Mouse (Mus musculus): Measurements from ENCODE around the gene Acsl4. TPM values are rescaled to one million over a fixed set of nuclear protein-coding genes. Genes with fewer than 3 reads are reported as not detected.

Gene Acsl4
- 33.4 and 41.8 TPM in 2 replicates for total RNA-seq (2017)

GRCm38 (mm10) chrX:142390247-142390908 lies at the start of gene Acsl4:
Acsl4 (minus strand) TSS chrX:142390535.
- peak; percentile 94 to 96 for ATAC-seq (replicated peaks in 1 of 2; ENCODE audit: insufficient read depth in 1 of 2, low FRiP score in 2 of 2, low TSS enrichment in 1 of 2, low read depth in 1 of 2, poor library complexity in 2 of 2, severe bottlenecking in 2 of 2)

GRCm38 (mm10) chrX:142437971-142438504 lies 47.7 kb upstream of the Acsl4 start:
- no peak for ATAC-seq (replicated peaks in 1 of 2; ENCODE audit: insufficient read depth in 1 of 2, low FRiP score in 2 of 2, low TSS enrichment in 1 of 2, low read depth in 1 of 2, poor library complexity in 2 of 2, severe bottlenecking in 2 of 2)

- ATAC-seq (replicated peaks in 1 of 2; ENCODE audit: insufficient read depth in 1 of 2, low FRiP score in 2 of 2, low TSS enrichment in 1 of 2, low read depth in 1 of 2, poor library complexity in 2 of 2, severe bottlenecking in 2 of 2), result no peak
These were observed 42.5 kb upstream of the Acsl4 start for GRCm38 (mm10) chrX:142432846-142433245.

- ATAC-seq (replicated peaks in 1 of 2; ENCODE audit: insufficient read depth in 1 of 2, low FRiP score in 2 of 2, low TSS enrichment in 1 of 2, low read depth in 1 of 2, poor library complexity in 2 of 2, severe bottlenecking in 2 of 2), result no peak
These were observed 36.8 kb upstream of the Acsl4 start for GRCm38 (mm10) chrX:142427111-142427510.

- no peak for ATAC-seq (replicated peaks in 1 of 2; ENCODE audit: insufficient read depth in 1 of 2, low FRiP score in 2 of 2, low TSS enrichment in 1 of 2, low read depth in 1 of 2, poor library complexity in 2 of 2, severe bottlenecking in 2 of 2)
These were observed 36.3 kb upstream of the Acsl4 start for GRCm38 (mm10) chrX:142426628-142427027.

GRCm38 (mm10) chrX:142413884-142414283 lies 23.5 kb upstream of the Acsl4 start:
- ATAC-seq (replicated peaks in 1 of 2; ENCODE audit: insufficient read depth in 1 of 2, low FRiP score in 2 of 2, low TSS enrichment in 1 of 2, low read depth in 1 of 2, poor library complexity in 2 of 2, severe bottlenecking in 2 of 2), result no peak

- no peak for ATAC-seq (replicated peaks in 1 of 2; ENCODE audit: insufficient read depth in 1 of 2, low FRiP score in 2 of 2, low TSS enrichment in 1 of 2, low read depth in 1 of 2, poor library complexity in 2 of 2, severe bottlenecking in 2 of 2)
These were observed 19.7 kb upstream of the Acsl4 start for GRCm38 (mm10) chrX:142410060-142410459.

GRCm38 (mm10) chrX:142409338-142409737 lies 19.0 kb upstream of the Acsl4 start:
- no peak for ATAC-seq (replicated peaks in 1 of 2; ENCODE audit: insufficient read depth in 1 of 2, low FRiP score in 2 of 2, low TSS enrichment in 1 of 2, low read depth in 1 of 2, poor library complexity in 2 of 2, severe bottlenecking in 2 of 2)

GRCm38 (mm10) chrX:142403114-142403513 lies 12.8 kb upstream of the Acsl4 start:
- ATAC-seq (replicated peaks in 1 of 2; ENCODE audit: insufficient read depth in 1 of 2, low FRiP score in 2 of 2, low TSS enrichment in 1 of 2, low read depth in 1 of 2, poor library complexity in 2 of 2, severe bottlenecking in 2 of 2), result no peak

GRCm38 (mm10) chrX:142398621-142399020 lies 8.3 kb upstream of the Acsl4 start:
- ATAC-seq (replicated peaks in 1 of 2; ENCODE audit: insufficient read depth in 1 of 2, low FRiP score in 2 of 2, low TSS enrichment in 1 of 2, low read depth in 1 of 2, poor library complexity in 2 of 2, severe bottlenecking in 2 of 2), result no peak

GRCm38 (mm10) chrX:142390909-142391265 lies 552 bp upstream of the Acsl4 start:
- ATAC-seq (replicated peaks in 1 of 2; ENCODE audit: insufficient read depth in 1 of 2, low FRiP score in 2 of 2, low TSS enrichment in 1 of 2, low read depth in 1 of 2, poor library complexity in 2 of 2, severe bottlenecking in 2 of 2), result peak; percentile 6 to 8; a peak in 1 of 4 replicates

GRCm38 (mm10) chrX:142389581-142390159 lies 665 bp downstream of the Acsl4 start:
- ATAC-seq (replicated peaks in 1 of 2; ENCODE audit: insufficient read depth in 1 of 2, low FRiP score in 2 of 2, low TSS enrichment in 1 of 2, low read depth in 1 of 2, poor library complexity in 2 of 2, severe bottlenecking in 2 of 2), result peak in 1 of 2 experiments; percentile 12; a peak in 1 of 4 replicates

- no peak for ATAC-seq (replicated peaks in 1 of 2; ENCODE audit: insufficient read depth in 1 of 2, low FRiP score in 2 of 2, low TSS enrichment in 1 of 2, low read depth in 1 of 2, poor library complexity in 2 of 2, severe bottlenecking in 2 of 2)
These were observed 2.2 kb downstream of the Acsl4 start for GRCm38 (mm10) chrX:142388141-142388540.

- no peak for ATAC-seq (replicated peaks in 1 of 2; ENCODE audit: insufficient read depth in 1 of 2, low FRiP score in 2 of 2, low TSS enrichment in 1 of 2, low read depth in 1 of 2, poor library complexity in 2 of 2, severe bottlenecking in 2 of 2)
These were observed 2.7 kb downstream of the Acsl4 start for GRCm38 (mm10) chrX:142387634-142388033.

- peak in 1 of 2 experiments; percentile 56; a peak in 3 of 4 replicates for ATAC-seq (replicated peaks in 1 of 2; ENCODE audit: insufficient read depth in 1 of 2, low FRiP score in 2 of 2, low TSS enrichment in 1 of 2, low read depth in 1 of 2, poor library complexity in 2 of 2, severe bottlenecking in 2 of 2)
These were observed 5.4 kb downstream of the Acsl4 start for GRCm38 (mm10) chrX:142384918-142385317.

- ATAC-seq (replicated peaks in 1 of 2; ENCODE audit: insufficient read depth in 1 of 2, low FRiP score in 2 of 2, low TSS enrichment in 1 of 2, low read depth in 1 of 2, poor library complexity in 2 of 2, severe bottlenecking in 2 of 2), result peak; percentile 49 to 57; a peak in 1 of 4 replicates
These were observed 10.4 kb downstream of the Acsl4 start for GRCm38 (mm10) chrX:142379894-142380293.

- no peak for ATAC-seq (replicated peaks in 1 of 2; ENCODE audit: insufficient read depth in 1 of 2, low FRiP score in 2 of 2, low TSS enrichment in 1 of 2, low read depth in 1 of 2, poor library complexity in 2 of 2, severe bottlenecking in 2 of 2)
These were observed 12.3 kb downstream of the Acsl4 start for GRCm38 (mm10) chrX:142378048-142378447.

- peak in 1 of 2 experiments; percentile 48; a peak in 1 of 4 replicates for ATAC-seq (replicated peaks in 1 of 2; ENCODE audit: insufficient read depth in 1 of 2, low FRiP score in 2 of 2, low TSS enrichment in 1 of 2, low read depth in 1 of 2, poor library complexity in 2 of 2, severe bottlenecking in 2 of 2)
These were observed 13.0 kb downstream of the Acsl4 start for GRCm38 (mm10) chrX:142377358-142377757.

GRCm38 (mm10) chrX:142376747-142377146 lies 13.6 kb downstream of the Acsl4 start:
- ATAC-seq (replicated peaks in 1 of 2; ENCODE audit: insufficient read depth in 1 of 2, low FRiP score in 2 of 2, low TSS enrichment in 1 of 2, low read depth in 1 of 2, poor library complexity in 2 of 2, severe bottlenecking in 2 of 2), result no peak

Measured in hematopoietic stem cell, adult 5-6 weeks (primary cell).